Mouse (Mus musculus) thymus, postnatal 10 days (tissue): Measurements from ENCODE around the gene Aloxe3.
A peak's percentile ranks its signal among the peaks of the same experiment; 100 is the strongest.

ENCODE experiments used
- DNase-seq, 2 experiments: peaks; one replicate each; pipeline ENCODE4 v3.0.0; 2021; ENCODE audit warnings: low spot score in 2 of 2

Gene Aloxe3

GRCm38 (mm10) chr11:69095511-69096231 is 30.0 kb upstream of the Aloxe3 start:
- DNase-seq = peak in 1 of 2 experiments; percentile 19

DNA sequence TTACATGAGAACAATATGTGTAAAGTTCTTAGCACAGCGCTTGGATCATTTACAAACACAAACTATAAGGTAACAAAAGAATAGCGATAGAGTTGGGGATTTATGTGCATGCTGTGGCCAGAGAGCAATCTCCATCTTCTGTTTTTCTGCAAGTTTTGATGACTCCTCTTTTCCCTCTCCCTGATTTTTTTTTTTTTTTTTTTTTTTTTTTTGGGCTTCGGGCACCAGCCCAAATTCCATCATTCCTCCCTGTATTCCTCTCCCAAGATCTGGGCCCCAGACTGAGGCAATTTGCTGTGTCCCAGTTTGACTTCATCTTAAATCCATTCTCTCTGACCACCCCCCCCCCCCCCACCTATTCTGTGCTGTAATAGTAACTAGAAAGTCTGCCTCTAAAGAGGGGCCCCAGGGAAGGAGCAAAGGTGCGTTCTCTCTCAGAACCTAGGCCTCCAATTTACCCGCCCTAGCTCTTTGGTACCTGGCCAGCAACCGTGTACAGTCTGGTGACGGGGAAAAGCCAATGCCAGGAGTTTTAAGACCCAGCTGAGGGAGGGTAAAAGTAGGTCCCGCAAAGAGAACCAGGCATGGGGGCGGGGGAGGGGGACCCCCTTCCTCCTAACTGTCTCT is 29.2 kb upstream of the Aloxe3 start:
- no peak for DNase-seq

DNA sequence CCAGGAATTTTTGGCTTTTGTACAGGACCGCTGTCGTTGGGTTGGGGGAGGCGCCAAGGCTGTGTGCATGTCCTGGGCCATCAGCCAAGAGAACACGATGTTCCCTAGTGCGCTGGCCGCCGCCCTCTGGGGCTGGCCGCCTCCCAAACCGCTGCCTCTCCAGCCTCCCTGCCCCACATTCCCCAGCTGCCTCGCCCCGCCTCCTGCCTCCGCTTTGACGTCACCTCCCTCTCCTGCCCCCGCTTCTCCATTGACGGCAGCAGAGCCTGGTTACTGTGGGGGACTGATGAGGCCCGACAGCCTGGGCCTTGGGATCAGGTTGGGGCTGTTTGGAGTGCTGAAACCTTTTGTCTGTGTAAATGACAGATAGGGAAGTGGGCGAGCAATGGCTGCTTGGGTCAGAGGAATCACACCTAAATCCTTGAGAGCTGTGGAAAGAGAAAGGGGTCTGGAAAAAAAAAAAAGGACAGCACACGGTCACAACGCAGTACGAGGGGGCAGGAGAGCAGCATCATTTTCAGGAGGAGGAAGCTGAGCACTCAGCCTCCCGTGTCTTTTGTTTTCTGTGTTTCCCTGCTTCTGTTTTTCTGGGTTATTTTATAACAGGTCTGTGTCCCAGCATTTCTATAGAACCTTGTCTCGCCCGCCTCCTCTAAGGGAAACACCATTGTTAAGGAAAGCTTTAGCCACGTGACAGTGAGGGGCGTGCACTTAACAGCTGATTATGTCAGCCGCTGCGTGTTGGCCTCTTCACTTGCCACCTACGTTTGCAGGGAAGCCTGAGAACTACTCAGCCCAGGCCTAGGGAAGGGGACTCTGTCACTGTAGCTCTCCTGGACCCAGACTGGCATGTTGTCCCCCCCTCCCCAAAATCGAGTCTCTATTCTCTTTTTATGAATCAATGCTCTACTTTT is 28.5 kb upstream of the Aloxe3 start:
- peak; percentile 81 to 85 for DNase-seq

DNA sequence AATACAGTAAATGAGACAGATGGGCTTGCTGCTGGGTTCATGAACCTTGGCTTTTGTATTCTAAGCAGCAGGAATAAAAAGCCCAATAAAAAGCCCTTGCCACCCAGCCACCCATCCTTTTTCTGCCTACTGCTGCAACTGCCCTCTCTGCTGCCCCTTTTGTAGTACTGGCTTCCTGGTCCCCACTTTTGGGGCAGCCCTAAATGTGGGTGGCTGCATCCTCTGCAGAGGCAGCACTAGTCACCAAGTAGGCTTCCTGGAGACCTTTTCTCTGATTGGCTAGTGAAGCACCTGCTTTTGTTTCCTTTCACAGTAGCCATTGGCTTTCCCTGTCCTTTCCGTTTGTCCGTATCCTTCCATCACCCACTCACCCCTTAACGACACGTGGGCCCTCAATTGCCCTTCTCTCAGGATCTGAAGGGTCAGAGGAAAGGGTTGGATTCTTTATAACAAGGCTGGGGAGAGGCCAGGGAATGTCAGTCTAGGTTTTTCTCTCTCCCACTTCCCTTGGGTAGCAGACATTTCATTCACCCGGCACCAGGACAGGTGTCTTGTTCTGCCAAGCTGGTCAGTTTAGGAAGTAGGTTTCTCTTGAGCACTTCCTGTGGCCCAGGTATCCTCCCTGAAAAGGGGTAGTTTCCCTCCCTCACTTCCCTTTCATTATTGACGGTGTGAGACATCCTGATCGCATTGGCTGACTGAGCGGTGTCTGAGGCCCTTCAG is 27.5 kb upstream of the Aloxe3 start:
- DNase-seq = peak; percentile 28 to 32

DNA sequence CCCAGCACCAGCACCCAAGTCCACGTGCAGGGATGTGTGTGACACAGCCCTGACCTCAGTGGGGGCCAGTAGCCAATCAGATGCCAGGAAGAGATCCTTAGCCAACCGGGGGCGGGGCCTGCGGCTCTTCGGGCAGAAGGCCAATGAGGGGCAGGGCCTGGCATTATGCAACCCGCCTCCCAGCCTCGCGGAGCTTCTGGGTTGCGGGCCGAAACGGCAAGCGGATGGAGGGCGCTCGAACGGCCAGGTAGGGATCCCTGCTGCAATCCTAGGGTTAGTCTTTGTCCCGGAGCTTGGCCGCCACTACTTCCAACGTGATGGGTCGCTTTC is 27.0 kb upstream of the Aloxe3 start:
- DNase-seq = peak; percentile 76 to 81

GRCm38 (mm10) chr11:69099177-69099914 is 26.4 kb upstream of the Aloxe3 start:
- no peak for DNase-seq

- peak; percentile 82 to 87 for DNase-seq
Observed at GRCm38 (mm10) chr11:69099915-69100345, 25.8 kb upstream of the Aloxe3 start.

- no peak for DNase-seq
Observed at GRCm38 (mm10) chr11:69100639-69101360, 24.9 kb upstream of the Aloxe3 start.

DNA sequence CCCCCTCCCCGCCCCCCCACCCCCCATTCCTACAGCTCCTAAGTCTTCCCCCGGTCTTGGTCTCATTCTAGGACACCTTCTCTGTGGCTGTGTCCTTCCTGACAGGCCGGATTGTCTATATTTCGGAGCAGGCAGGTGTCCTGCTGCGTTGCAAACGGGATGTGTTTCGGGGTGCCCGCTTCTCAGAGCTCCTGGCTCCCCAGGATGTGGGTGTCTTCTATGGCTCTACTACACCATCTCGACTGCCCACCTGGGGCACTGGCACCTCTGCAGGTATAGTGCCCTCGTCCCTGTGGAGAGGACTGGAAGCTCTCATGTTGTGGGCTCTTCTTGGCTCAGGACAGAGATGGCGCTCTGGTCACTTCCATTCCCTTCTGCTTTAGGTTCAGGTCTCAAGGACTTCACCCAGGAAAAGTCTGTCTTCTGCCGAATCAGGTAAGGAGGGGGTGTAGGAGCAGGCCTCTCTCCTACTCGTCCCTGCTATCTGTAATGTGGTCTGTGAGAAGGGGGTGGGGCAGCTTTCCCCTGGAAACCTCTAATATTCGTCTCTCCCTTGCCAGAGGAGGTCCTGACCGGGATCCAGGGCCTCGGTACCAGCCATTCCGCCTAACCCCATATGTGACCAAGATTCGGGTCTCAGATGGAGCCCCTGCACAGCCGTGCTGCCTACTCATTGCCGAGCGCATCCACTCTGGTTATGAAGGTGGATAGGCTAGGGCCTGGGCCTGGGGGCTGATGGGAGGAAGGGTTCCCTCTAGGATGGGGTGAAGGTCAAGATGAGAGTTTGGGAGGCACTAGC is 23.9 kb upstream of the Aloxe3 start:
- DNase-seq = no peak

DNA sequence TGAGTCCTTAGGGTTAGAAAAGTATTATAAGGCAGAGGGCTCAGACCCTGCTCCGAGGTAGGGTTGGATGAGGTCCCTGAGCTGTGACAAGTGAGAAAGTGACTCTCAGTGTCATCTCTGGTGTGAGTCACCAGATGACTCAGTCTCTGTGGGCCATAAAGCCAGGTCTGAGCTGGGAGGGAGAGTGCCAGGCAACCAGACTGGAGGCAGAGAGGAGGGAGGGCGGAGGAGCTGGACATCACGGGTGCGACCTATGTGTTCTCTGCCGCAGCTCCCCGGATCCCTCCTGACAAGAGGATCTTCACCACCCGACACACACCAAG is 23.3 kb upstream of the Aloxe3 start:
- DNase-seq = no peak

GRCm38 (mm10) chr11:69103121-69103520 is 22.6 kb upstream of the Aloxe3 start:
- no peak for DNase-seq

- no peak for DNase-seq
Observed at GRCm38 (mm10) chr11:69103531-69104435, 21.9 kb upstream of the Aloxe3 start.

- no peak for DNase-seq
Observed at GRCm38 (mm10) chr11:69104487-69104886, 21.2 kb upstream of the Aloxe3 start.

DNA sequence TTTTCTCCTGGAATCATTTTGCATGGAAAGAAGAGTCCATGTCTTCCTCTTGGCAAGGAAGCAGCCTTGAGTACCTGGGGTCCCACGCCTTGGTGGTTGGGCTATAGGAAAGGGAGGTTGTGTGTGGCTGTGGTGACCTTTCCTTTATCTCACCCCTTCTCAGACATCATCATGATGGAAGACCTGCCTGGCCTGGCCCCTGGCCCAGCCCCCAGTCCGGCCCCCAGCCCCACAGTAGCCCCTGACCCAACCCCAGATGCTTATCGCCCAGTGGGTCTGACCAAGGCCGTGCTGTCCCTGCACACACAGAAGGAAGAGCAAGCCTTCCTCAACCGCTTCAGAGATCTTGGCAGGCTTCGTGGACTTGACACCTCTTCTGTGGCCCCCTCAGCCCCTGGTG is 20.5 kb upstream of the Aloxe3 start:
- DNase-seq = no peak

DNA sequence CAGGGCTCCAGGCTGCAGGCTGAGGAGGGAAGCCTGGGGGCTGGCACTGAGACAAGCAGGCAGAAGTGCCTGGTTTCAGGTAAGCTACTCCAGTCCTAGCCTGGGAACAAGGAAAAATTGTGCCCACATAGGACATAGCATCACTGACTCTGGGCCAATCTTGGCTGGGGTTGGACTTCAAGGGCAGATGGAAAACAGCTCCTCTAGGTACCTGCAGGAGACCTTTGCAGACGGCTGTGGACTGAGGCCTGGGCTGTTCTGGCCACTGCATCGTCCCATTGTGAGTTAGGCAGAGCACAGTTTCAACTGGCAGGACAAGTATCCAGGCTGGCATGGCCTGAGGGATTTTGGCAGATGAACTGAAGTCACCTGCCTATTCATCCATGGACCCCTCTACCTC is 19.9 kb upstream of the Aloxe3 start:
- DNase-seq = no peak

DNA sequence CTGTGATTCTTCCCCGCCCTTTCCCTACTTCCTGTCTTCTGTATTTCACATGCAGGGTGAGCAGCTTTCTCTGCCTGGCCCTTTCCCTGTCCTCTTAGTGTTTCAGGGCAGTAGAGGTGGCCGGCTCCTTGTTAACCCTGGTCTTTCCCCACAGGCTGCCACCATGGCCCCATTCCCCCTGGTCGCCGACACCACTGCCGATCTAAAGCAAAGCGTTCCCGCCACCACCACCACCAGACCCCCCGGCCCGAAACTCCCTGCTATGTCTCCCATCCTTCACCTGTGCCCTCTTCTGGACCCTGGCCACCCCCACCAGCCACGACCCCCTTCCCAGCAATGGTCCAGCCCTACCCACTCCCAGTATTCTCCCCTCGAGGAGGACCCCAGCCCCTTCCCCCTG is 19.4 kb upstream of the Aloxe3 start:
- DNase-seq = no peak

GRCm38 (mm10) chr11:69106842-69107241 is 18.9 kb upstream of the Aloxe3 start:
- DNase-seq = no peak

GRCm38 (mm10) chr11:69107676-69108075 is 18.0 kb upstream of the Aloxe3 start:
- no peak for DNase-seq

- no peak for DNase-seq
Observed at GRCm38 (mm10) chr11:69108223-69108622, 17.5 kb upstream of the Aloxe3 start.
